Mouse (Mus musculus): ENCODE measurements around the gene Ankzf1.

Gene Ankzf1

DNA sequence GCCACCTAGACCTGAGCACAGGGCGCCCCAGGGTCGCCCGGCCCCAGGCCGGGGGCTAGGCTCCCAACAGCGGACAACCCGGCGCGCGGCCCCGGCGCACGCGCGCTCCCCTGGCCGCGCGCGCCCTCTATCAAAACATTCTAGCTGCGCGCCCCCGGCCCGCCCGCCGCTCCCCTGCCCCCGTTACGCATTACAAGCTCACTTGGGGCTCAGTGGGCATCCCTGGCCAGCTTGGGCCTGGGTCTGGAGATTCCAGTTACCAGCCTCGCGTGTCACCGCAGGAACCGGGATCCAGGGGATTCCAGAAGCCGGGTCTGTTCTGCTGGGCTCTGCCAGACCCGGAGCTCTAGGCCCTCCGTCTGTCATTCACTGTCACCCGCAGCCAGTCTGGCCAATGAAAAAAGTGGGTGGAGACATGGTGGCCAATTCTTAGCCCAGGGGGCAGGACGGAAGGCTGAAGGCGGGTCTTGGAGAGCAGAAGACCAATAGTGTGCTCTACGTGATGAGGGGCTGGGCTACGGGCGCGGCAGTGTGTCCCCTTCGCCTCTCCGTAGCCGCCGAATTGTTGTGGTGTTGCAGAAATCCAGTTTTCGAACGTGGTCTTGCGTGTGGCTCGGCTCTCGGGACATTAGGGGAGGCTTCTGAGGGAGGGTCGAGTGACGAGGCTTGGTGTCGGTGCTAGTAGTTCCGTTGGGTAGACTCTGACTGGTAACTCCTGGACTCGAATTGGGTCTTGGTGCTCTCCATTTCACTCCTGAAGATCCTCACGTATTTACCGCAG, at the start of gene Ankzf1, which contains the start of gene Atg9a:
Gene Ankzf1, plus strand, starts transcription at position 530 of the 781 bp plus-strand sequence.
Gene Atg9a, minus strand, starts transcription at position 575 of the 781 bp plus-strand sequence.
- in situ Hi-C loops (cut with MboI, MseI): loop anchor here (10.0 kb wide), 1 partner anchor 63 kb away; no protein-coding TSS in a partner anchor

DNA sequence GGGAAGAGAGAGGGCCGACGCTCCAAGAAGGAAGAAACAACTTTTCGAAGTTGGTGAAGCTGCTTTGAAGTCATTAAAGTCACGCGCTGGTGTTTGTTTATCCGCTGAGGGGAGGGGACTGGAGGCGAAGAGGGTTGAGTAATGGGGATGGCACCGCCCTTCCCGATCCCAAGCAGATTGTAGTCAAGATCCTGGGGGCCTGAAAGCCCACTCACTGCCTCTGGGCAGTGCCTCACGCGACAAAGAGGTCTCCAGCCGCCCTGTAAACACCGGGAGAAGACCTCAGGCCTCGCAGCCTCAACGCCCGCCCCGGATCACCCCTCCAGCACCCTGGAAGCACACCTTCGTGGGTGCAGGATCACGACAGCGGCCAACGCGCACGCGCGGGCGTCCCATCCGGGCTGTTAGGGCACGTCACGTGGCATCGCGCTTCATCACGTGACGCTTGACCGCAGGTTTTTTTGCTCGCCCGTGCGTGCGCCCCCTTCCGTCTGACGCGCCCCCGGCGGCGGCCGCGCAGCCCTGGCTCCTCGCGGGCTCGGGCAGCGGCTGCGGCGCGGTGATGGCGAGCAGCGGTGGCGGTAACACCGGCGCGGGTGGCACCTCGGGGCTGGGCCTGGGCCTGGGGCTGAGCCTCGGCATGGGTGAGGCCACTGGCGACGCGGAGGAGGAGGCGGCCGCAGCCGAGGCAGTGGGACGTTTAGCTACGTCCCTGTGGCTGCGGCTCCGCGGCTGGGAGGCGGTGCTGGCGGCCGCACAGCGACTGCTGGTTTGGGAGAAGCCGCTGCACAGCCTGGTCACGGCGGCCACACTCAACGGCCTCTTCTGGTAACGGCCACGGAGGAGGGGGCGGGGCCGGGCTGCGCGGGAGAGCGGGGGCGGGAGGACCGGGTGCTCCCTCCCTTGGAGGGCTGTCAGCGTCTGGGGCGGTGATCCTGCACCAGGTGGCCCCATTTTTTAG, 49.4 kb upstream of the Ankzf1 start, which contains the start of the genes Cnppd1 and Retreg2:
Gene Cnppd1, minus strand, starts transcription at position 411 of the 961 bp plus-strand sequence.
Gene Retreg2, plus strand, starts transcription at position 478 of the 961 bp plus-strand sequence.
- in situ Hi-C loops (cut with MboI, MseI): no loop called here

DNA sequence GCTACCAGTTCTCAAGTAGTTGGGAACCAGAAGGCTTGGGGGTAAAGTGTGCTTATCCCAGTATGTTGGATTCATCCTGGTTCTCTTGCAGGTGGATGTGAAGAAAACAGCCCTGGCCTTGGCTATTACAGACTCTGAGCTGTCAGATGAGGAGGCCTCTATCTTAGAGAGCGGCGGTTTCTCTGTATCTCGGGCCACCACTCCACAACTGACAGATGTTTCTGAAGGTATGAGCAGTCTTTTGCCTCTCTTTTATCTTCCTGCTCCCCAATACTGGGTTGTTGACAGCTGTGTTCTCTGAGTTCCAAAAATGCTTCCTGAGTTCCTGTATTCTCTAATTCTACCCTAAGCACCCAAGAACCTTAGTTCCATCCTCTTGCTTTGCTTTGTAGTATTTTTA, 46.4 kb upstream of the Ankzf1 start:
- in situ Hi-C loops (cut with MboI, MseI): no loop called here

DNA sequence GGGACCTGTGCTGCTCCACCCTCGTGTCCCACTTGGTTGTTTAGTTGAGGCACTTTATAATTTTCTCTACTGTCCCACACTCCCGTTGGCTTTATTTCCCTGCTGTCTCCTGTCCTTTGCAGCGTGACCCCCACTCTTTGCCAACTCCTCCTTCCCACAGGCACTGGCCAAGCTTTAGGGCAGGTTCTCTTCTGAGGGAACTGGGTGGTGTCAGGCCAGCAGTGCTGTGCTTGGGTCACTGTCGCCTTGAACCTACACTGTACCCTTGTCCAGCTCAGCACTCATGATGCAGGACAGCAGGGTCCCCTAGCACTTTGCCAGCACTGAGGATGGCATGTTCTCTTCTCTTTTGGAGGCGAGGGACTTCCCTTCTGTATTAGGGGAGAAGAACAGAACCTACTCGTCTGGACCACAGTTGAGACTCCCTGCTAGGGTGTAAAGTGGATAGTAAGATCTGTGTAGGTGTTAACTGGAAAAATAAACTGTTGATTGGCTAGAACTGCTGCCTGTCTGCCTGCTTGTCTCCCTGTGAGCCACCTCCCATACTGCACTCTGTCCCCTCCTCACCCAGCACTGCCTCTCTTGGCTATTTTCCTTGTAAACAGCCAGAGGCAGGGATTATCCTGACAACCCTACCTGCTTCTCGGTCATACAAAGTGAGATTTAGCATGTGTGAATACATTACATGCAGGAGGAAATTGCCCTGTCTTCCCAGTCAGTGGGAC, 44.4 kb upstream of the Ankzf1 start:
- in situ Hi-C loops (cut with MboI, MseI): no loop called here

DNA sequence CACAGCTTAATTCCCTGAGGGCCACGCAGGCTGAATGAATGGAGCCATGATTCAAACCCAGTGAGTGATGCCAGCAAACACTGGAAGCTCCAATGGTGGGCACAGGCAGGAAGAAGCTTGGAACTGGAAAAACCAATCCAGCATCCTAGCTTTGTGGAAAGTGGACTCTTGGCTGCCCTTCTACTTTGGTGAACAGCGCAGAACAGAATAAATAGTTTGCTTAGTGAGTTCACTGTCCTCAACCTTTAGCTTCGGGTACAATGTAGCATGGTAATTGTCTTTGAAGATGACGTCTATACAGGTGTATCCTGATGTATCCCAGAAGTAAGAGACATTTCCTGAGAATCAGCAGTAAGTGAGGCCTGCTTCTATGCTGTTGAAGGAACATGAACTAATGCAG, 43.2 kb upstream of the Ankzf1 start:
- in situ Hi-C loops (cut with MboI, MseI): no loop called here

DNA sequence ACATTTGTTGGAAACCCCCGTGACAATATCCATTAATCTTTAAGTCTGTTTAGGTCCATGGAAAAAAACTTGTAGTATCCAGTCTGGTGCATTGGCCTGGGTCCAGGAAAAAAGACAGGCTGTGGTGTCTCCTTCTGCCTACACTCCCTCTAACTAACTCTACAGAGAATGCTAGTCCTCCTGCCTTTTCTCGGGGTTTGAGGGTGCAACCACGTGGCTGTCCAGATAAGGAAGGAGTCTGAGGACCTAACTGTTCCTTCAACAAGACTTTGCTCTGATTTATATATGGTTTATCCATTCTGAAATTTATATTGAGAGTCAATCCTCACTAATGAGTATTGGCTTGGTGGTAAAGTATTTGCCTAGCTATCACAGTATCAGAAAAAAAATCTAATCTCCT, 36.1 kb upstream of the Ankzf1 start:
- in situ Hi-C loops (cut with MboI, MseI): loop anchor here (25.0 kb wide), 1 partner anchor 1219 kb away; no protein-coding TSS in a partner anchor

DNA sequence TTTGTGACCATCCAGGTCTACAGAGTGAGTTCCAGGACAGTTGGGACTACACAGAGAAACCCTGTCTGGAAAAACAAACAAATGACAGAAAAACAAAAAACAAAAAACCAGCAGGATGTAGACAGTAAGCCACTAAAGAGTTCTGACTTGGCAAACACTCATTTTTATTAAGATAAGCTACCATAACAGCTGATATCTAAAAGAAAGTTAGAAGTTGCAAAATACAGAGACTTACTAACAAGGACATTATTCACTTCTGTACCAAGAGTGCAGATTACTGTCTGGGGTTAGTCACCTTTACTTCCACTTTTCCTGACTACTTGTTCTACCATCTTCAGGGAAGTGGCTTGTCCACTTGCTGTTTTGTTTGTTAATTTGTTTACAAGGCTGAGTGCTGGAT, 33.0 kb upstream of the Ankzf1 start:
- in situ Hi-C loops (cut with MboI, MseI): loop anchor here (25.0 kb wide), 1 partner anchor 1222 kb away; no protein-coding TSS in a partner anchor

DNA sequence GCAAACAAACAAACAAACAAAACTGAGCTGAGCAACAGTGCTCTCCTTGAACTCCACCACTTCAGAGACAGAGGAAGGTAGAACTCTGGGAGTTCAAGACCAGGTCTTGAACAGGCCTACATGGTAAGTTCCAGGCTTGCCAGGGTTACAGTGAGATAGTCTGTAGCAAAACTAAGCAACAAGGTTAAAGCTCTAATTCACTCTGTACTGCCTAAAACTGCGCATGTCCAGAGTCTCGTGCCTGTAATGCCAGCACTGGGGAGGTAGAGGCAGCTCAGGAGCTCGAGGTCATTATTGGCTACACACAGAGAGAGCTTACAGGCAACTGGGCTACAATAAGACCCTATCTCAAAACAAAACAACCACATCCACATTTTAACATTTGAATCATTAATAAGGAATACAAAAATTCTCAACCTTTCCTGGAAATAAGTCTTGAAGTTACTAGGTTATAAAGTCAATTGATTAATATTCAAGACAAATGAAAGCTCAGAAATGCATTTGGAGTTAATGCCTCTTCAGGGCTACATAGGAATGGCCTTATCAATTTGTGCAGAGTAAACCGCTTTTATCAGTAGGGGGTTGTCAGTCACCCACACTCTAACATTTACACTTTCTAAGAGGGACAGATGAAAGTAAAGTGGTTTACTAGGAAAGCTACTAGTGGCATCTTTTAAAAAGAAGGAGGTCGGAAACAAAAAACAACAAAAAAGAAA, 32.3 kb upstream of the Ankzf1 start:
- in situ Hi-C loops (cut with MboI, MseI): loop anchor here (25.0 kb wide), 1 partner anchor 1222 kb away; no protein-coding TSS in a partner anchor

DNA sequence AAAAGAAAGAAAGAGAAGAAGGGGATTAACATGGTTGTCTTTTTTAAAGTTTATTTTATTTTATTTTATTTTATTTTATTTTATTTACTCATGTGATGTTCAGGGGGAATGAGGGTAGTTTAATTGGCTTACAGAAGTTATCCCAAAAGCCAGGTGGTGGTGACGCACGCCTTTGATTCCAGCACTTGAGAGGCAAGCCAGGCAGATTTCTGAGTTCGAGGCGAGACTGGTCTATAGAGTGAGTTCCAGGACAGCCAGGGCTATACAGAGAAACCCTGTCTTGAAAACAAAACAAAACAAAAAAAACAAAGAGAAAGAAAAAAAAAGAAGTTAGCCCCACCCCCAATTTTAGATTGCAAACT, 31.7 kb upstream of the Ankzf1 start:
- in situ Hi-C loops (cut with MboI, MseI): loop anchor here (25.0 kb wide), 1 partner anchor 1223 kb away; no protein-coding TSS in a partner anchor

DNA sequence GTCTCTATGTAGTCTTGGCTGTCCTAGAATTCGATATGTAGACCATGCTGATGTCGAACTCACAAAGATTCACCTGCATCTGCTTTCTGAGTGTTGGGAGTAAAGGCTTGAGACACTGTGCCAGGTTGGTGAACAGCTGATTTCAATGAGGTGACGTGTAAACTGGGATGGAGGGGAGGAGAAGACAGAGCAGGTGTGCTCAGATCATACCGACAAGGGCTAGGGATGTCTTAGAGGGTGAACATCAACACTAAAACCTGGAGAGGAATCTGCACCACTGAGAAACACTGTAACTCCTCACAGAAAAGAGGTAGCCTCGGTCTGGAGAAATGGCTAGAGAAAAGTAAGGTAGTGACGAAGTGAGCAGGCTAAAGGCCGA, 23.9 kb upstream of the Ankzf1 start:
- in situ Hi-C loops (cut with MboI, MseI): loop anchor here (25.0 kb wide), 1 partner anchor 1231 kb away; no protein-coding TSS in a partner anchor

DNA sequence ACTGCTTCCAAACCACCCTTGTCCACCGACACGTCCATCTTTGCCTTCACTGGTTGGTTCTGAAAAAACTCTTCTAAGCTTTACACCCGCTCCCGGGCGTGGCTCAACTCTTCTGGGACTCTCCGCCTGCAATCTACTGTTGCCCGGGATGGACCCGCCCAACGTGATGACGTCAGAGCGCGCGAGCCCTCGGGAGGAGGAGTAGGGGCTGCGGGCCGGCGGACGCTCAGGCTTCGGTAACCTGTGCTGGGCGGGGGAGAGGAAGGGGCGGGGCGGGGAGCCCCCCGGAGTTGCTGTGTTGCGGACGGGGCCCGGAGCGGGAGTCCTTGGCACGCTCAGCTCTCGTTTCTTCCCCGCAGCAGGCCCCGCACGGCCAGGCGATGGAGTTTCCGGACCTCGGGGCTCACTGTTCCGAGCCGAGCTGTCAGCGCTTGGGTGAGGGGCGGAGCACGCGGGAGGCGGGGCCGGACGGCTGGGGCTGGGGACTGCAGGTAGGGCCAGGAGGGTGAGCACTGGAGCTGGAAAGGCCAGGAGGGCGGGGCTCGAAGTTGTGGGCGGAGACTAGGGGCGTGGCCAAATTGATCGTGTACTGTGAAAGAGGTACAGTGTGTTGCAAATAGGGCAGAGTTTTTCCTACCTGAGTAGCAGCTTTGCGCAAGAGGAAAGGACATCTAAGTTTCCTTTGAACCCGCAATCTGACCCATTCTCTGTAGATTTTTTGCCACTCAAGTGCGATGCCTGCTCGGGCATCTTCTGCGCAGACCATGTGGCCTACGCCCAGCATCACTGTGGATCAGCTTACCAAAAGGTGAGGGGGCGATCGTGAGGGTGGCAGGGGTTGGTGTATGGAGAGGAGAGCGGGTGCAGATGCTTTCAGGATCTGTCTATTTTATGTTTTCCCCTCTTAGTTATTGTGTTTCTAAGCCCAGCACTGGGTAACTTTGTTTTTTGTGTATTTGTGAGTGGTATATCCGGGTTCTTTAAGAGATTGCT, 23.2 kb upstream of the Ankzf1 start, which contains the start of gene Zfand2b:
Gene Zfand2b, plus strand, starts transcription at position 175 of the 993 bp plus-strand sequence.
- in situ Hi-C loops (cut with MboI, MseI): loop anchor here (25.0 kb wide), 1 partner anchor 1231 kb away; no protein-coding TSS in a partner anchor

DNA sequence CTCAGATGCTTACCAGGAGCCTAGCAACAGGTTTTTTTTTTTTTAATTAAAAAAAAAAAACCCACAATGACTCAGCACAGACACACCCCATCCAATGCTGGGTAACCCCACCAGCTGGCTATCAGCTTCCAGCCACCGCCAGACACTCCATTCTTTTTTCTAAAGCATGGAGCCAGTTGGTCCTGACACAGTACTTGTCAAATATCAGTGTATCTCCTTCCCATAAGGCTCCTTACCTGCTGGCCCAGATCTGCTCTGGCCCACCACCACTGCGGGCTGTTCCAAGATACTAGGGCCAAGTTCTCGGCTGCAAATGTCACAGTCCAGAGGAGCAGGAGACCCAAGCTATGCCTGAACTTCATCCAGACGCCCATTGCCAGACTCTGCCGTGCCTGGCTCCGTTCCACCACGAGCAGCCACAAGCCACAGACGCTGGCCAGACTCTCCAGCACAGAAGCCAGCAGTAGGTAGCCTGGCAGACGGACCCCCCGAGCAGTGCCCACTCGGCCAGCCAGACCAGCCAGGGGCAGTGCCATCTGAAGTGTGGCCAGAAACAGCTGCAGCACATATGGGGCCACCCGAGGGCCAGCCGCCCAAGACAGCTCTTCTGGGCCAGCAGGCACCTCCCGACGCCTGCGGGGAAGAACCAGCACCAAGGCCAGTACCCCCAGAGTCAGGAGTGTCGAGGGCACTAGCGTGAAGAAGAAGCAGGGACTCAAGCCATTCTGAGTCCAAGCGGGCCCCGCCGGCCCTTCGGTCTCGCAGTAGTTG, 12.4 kb upstream of the Ankzf1 start:
- in situ Hi-C loops (cut with MboI, MseI): loop anchor here (10.0 kb wide), 1 partner anchor 475 kb away; no protein-coding TSS in a partner anchor

DNA sequence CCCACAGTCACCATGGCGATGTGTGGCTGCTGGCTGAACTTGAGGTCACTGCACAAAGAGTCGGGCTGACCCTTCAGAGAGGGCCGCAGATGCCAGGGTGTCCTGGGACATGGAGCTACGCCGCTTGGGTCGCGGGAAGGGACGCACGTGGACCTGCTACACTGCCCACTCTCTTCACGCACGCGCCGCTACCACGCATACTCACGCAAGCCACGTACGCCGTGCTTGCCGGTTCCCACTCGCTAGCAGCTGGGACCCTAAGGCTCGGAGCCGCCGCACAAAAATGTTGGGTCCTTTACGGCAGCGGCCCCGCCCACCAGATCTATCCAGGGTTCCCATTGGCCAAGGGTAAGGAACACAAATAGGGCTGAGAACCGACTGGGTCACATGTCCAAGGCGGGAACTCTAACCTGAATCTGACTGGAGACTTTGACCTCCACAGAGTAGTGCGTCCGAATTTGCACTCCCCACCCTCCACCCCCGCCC, 11.8 kb upstream of the Ankzf1 start, which contains the start of gene Abcb6:
Gene Abcb6, minus strand, starts transcription at position 288 of the 486 bp plus-strand sequence.
- in situ Hi-C loops (cut with MboI, MseI): no loop called here

DNA sequence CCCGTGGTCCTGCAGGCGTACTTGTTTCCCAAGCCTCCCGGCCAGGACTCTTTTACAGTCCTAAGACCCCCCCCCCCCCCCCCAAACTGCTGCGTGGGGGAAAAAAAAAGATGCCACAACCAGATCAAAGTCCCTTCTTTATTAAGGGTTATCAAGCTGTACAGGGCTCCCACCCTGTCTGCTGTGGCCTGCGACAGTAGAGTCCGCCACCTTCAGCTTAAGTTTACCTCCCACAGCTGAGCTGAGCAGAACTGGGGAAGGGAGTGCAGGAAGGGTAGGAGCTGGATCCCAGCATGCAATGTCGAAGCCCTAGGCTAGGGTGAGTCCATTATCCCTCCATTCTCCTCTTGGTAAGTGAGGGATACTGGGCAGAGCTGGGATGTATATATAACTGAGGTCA, 11.2 kb upstream of the Ankzf1 start:
- in situ Hi-C loops (cut with MboI, MseI): no loop called here

DNA sequence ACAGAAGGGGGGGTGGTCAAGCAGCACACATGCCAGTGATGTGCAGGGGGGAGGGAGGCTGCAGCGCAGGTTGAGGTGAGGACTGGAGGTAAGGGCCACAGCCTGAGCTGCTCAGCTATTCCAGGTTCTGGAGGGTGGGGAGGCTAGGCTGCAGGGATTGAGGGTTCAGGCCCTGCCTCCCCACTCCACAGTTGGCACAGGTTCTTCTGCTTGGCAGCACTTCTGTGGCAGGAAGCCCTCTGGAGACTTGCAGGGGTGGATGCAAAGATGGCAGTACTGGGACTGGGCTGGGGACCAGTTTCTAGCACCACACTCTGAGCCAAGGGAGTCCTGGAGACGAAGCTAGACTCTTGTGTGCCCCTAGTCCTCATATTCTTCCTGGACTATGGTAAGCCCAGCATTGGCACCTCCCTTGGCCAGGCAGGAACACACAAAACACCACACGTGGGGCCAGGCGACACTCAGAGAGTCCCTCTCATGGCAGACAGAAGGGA, 10.5 kb upstream of the Ankzf1 start:
- in situ Hi-C loops (cut with MboI, MseI): no loop called here

DNA sequence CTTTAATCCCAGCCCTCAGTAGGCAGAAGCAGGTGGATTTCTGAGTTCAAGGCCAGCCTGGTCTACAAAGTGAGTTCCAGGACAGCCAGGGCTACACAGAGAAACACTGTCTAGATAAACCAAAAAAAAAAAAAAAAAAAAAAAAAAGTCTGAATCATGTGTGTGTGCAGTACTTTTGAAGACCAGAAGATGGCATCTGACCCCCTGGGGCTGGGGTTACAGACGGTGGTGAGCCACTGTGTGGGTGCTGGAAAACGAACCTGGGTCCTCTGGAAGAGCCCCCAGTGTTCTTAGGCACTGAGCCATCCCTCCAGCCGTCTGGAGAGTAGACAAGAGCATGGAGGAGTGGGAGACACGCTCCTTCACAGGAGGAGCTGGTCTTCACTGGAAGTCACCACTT, 9.8 kb upstream of the Ankzf1 start:
- in situ Hi-C loops (cut with MboI, MseI): no loop called here

DNA sequence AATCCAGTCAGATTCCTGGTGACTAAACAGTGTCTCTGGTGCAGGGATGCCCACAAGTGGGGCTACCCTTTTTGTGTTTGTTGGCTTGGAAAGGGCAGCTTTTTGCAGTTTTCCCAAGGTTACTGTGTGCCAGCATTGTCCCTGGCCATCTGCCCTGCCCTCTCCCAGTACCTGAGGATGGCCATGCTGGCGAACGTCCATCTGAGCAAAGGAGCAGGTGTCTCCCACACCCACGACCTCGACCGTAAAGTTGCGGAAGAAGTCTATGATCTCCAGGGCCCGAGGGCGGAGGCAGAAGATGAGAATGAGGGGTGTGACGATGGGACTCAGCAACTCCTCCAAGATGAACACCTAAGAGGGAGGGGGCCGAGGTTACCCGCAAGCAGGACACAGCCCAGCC, 6.5 kb upstream of the Ankzf1 start:
- in situ Hi-C loops (cut with MboI, MseI): no loop called here

DNA sequence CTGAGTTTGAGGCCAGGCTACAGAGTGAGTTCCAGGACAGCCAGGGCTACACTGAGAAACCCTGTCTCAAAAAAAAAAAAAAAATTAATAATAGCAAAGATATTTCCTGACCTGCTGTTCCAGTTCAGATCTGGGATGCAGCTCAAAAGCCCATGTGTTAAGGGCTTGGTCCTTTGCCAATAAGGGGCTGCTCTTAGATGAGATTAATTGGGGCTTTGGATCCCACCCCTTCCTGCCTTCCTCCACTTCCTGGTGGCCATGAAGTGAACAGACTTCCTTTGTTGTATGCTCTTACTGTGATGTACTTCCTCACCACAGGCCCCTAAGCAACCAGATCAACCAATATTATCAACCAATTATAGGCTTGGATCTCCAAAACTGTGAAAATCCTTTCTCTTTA, 4.8 kb upstream of the Ankzf1 start:
- in situ Hi-C loops (cut with MboI, MseI): no loop called here
